Mouse (Mus musculus): ENCODE results near the gene Rwdd2b. TPM values are rescaled to one million over a fixed set of nuclear protein-coding genes. Genes with fewer than 3 reads are reported as not detected.

Rwdd2b gene
- total RNA-seq, 2 experiments from 2014 or later, result 8.7 to 9.7 TPM

DNA sequence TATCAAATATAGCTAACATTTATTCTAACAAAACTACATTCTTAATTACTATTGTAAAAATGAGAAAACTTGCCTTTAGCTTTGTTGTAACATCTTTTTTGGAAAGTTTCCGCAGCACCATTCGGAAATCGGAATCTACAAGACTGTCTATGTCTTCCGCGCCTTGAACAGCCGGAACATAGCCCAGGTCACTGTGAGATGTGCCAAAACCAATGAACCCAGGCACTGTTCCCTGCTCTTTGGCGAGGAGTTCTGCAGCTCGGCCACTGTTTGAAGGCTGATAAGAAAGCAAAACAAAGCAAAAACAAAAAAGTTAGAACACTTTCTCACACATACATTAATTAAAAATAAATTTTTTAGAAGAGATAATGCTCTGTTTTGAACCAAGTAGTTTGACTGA, 12.9 kb downstream of the Rwdd2b start:
- no peak for DNase-seq (ENCODE audit: low spot score in 2 of 2)

DNA sequence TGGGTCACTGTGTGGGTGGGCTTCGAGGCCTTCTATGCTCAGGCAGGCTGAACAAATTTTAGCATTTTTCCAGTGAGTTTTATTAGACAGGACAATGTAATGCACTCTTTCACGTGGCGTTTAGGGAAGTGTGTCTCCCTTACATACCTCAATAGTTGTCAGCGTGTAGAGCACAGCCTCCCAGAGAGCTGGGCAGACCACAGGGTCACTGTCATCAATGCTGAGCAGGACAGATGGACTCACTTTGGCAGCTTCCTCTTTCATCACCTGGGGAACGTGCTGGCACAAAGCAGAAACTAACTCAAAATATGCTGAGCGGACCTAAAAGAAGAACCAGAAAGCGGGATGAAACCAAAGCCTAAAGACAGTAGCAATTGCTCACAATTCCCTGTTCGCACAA, 19.7 kb downstream of the Rwdd2b start:
- no peak for DNase-seq (ENCODE audit: low spot score in 2 of 2)

DNA sequence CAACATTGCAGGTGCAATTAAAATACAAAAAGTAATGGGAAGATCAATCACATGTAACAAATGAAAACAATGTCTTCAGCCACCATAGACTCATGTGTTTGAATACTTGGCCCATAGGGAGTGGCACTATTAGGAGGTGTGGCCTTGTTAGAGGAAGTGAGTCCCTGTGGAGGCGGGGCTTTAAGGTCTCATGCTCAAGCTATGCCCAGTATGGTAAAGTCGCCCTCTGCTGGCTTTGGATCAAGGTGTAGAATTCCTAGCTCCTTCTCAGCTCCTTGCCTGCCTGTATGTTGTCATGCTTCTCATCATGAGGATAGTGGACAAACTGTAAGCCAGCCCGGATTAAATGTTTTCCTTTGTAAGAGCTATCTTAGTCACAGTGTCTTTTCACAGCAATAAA, 35.4 kb downstream of the Rwdd2b start:
- DNase-seq (ENCODE audit: low spot score in 2 of 2), result no peak

DNA sequence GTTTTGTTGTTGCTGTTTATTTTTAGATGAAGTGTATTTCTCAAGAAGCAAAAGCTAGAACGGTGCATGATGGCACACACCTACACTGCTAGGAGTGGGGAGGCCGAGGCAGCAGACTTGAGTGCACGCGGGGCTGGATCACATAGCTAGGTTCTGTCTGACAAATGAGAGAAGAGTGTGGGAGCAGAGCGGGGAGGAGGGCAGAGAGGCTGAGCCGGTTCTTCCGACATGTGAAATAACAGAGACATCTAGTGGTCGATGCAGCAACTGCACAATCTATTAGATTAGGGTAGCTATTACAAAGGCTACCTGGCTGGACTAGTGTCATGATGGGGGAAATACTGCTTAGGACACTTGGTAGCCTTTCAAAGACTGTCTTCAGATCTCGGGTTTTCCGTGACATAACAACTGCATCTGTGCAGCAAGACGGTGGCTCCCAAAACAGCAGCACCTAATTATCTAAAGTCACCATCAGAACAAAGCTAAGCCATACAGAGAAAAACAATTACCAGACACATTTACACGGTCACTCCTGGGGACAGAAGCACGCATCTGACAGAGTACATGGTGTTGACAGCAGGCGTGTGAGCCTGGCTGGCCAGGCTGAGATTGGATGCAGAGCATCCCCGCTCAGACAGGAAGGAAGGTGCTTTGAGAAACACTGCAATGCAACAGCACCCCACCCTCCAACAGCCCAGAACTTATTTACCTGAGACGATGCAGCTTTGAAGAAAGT, 46.4 kb downstream of the Rwdd2b start:
- DNase-seq (ENCODE audit: low spot score in 2 of 2), result peak; percentile 60 to 61

DNA sequence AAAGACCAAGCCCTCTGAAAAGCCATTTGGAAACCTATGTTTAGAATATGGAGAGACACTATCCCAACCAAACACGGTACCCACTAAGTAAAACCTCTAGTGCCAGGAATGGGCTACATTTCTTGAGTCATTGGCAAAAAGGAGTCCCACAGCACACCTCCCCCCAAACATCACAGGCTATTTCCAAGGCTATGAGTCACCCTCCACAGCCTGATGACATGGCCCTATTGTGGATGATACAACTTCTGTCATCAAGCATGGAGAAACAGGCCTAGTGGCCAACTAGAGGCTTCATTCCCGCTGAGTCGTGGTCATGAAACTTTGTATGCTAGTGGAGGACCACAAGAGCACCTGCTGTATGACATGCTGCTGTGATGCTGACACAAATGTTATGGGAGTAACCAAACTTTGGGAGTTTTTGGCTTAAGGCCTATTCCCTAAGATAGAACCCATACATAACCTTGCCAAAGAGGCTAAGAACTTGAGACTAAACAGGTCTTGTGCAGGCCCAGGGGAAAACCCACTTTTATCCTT, 52.9 kb downstream of the Rwdd2b start:
- DNase-seq (ENCODE audit: low spot score in 2 of 2), result no peak

DNA sequence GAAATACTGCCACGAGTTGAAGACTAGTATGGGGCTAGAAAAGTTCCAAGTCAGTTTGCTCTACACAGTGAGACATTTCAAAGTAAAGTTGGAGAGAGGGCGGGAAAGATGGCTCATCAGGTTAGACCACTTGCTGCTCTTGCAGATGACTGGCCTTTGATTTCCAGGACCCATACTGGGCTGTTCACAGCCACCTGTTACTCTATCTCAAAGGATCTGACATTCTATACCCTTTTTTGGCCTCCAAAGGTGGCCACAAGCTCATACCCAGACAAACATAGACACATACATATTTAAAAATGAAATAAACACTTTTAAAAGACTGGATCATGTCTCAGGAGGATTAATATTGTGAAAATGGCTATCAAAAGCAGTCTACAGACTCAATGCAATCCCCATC, 56.0 kb downstream of the Rwdd2b start:
- DNase-seq (ENCODE audit: low spot score in 2 of 2), result no peak

Other genes with a start within 250 kb of the Rwdd2b start
- gene N6amt1, start 86.4 kb downstream of the Rwdd2b start, total RNA-seq (2021), result 10 to 100 TPM; 16.7 to 17.1 TPM
- gene Ltn1, start 8.0 kb downstream of the Rwdd2b start, total RNA-seq (2021), result 10 to 100 TPM; 44.0 to 47.1 TPM
- gene Usp16, start 14.1 kb upstream of the Rwdd2b start, total RNA-seq (2021), result 10 to 100 TPM; 36.7 to 44.2 TPM
- 100 to 1,000 TPM; 180 to 183 TPM for gene Cct8, start 55.3 kb upstream of the Rwdd2b start, total RNA-seq (2021)
- gene Map3k7cl, start 112.8 kb upstream of the Rwdd2b start, total RNA-seq (2021), result under 1 TPM; 0.37 to 0.47 TPM

Data from left cerebral cortex, adult 18-20 months (tissue).